Mouse (Mus musculus): Measurements from ENCODE around the gene Nudt15.

- TF ChIP-seq CTCF (IDR thresholded peaks at IDR 0.05; ENCODE audit: borderline replicate concordance, control insufficient read depth, extremely low read depth, insufficient read depth, low read length, poor library complexity) (no peak), POLR2A (IDR thresholded peaks at IDR 0.05; ENCODE audit: control insufficient read depth, extremely low read depth, insufficient read depth, low read length, poor library complexity) (no peak)
Observed at GRCm38 (mm10) chr14:73524136-73524535, 23.9 kb downstream of the Nudt15 start.
